Mouse (Mus musculus) embryonic facial prominence, embryonic 13.5 days (tissue): ENCODE measurements around the gene Lbhd1. TPM values are rescaled to one million over a fixed set of nuclear protein-coding genes. Genes with fewer than 3 reads are reported as not detected.
"Not testable (repeated sequence)": the region's sequence is repeated elsewhere in the genome, so short reads cannot be mapped to it uniquely, and the experiment has no call there.

Experiments
- ATAC-seq: fragments of 200-750 bp; cut with Nextera tagmentation; 2 replicates; pipeline ENCODE4 v1.8.0; 2017; ENCODE audit warnings: low read depth; ENCODE audit not compliant: insufficient number of reproducible peaks, insufficient read depth, low FRiP score, low TSS enrichment
- H3K27ac ChIP-seq: fragments of 300-500 bp; sonication (generic); 2 replicates; pipeline ENCODE4 v1.5.1; 2015; ENCODE audit warnings: moderate library complexity, mild to moderate bottlenecking, inconsistent platforms
- H3K27me3 ChIP-seq: fragments of 300-500 bp; sonication (generic); 2 replicates; pipeline ENCODE4 v1.6.1; 2015; ENCODE audit warnings: mild to moderate bottlenecking, inconsistent platforms
- H3K36me3 ChIP-seq: fragments of 300-500 bp; sonication (generic); 2 replicates; pipeline ENCODE4 v1.6.1; 2015; ENCODE audit warnings: mild to moderate bottlenecking, inconsistent platforms
- H3K4me1 ChIP-seq: fragments of 300-500 bp; sonication (generic); 2 replicates; pipeline ENCODE4 v1.6.1; 2015; ENCODE audit warnings: inconsistent platforms
- H3K4me2 ChIP-seq: fragments of 300-500 bp; sonication (generic); 2 replicates; pipeline ENCODE4 v1.6.1; 2015; ENCODE audit warnings: moderate library complexity, mild to moderate bottlenecking, inconsistent platforms
- H3K4me3 ChIP-seq: fragments of 300-500 bp; sonication (generic); 2 replicates; pipeline ENCODE4 v1.5.1; 2015; ENCODE audit warnings: mild to moderate bottlenecking, inconsistent platforms
- H3K9ac ChIP-seq: fragments of 300-500 bp; sonication (generic); 2 replicates; pipeline ENCODE4 v1.6.1; 2015; ENCODE audit warnings: mild to moderate bottlenecking, inconsistent platforms
- H3K9me3 ChIP-seq: fragments of 300-500 bp; sonication (generic); 2 replicates; pipeline ENCODE4 v1.6.1; 2016; ENCODE audit warnings: inconsistent platforms
- WGBS: fragments of 180-500 bp; shearing (Covaris S2); methylation state at CpG from one replicate; pipeline ENCODE4 v1.1.7; 2015; ENCODE audit warnings: mixed read lengths; 5-methylcytosine and 5-hydroxymethylcytosine counted together
- polyA plus RNA-seq: library from polyadenylated mRNA; unstranded; fragments of >200 nt; fragmentation: Nextera tagmentation; extraction: Ambion mirVana; gene quantifications from 2 replicates; pipeline ENCODE4 v1.2.1, GENCODE M21; 2015

The Lbhd1 gene
- polyA plus RNA-seq, 1 experiment from 2014 or later = 91.0 TPM

DNA sequence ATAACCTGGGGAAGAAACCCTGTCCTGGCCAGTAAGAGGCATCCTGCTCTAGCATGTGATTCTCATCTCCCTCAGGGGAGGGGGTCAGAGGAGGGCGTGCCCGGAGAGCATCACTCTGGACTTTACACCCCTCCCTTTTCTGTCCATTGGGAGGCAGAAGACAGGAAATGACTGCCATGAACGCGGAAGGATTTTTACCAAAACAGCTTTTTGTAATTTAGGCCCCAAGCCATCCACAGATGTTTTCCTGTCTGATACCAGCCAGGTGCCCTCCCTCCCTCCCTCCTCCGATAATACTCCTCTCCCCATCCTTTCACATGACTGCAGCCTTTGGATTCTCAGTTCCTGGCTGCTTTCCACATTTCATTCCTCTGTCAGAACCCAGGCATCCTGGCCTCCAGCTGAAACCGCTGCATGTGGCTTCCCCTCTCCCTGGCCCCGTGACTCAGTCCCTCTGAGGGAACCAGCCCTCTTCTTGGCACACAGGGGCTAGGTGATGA lies 33.1 kb upstream of the Lbhd1 start, which contains the start of gene Lrrn4cl:
Gene Lrrn4cl, plus strand, starts transcription at position 367 of the 500 bp plus-strand sequence.
- no peaks in the 10 kb centered on the region for H3K9me3 ChIP-seq
- H3K27ac ChIP-seq = peak within 1 kb of the TSS; percentile 72
- ATAC-seq = 0 out of 2 replicates have a peak, but pooled peaks have one; percentile 17
- H3K36me3 ChIP-seq = peaks cover 31% of the 10 kb centered on the region
- peak within 1 kb of the TSS; percentile 27 for H3K4me2 ChIP-seq
- H3K4me3 ChIP-seq = no peak within 1 kb of the TSS
- WGBS = 6% methylated on average over 7 of the region's 7 CpGs
- peaks cover 10% of the 10 kb centered on the region for H3K4me1 ChIP-seq
- peak within 1 kb of the TSS; percentile 49; the same call in 1 of the 2 replicates for H3K9ac ChIP-seq
- no peaks in the 10 kb centered on the region for H3K27me3 ChIP-seq

DNA sequence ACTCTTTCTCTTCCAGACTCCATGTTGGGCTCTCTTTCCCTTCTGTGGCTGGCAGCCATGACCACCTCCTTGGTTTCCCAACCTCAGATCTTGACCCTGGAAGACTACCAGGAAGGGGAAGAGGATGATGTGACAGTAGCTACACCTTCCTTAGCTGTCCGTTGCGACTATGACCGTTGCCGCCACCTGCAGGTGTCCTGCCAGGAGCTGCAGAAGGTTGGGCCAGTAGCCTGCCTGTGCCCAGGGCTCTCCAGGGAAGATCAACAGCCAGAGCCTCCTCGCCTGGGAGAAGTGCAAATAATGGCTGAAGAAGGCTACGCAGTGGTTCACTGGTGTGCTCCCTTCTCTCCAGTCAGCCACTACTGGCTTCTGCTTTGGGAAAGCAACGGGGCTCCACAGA lies 31.9 kb upstream of the Lbhd1 start:
- Histone ChIP-seq H3K4me3 (no peak overlapping the region), H3K9ac (no peak overlapping the region)

DNA sequence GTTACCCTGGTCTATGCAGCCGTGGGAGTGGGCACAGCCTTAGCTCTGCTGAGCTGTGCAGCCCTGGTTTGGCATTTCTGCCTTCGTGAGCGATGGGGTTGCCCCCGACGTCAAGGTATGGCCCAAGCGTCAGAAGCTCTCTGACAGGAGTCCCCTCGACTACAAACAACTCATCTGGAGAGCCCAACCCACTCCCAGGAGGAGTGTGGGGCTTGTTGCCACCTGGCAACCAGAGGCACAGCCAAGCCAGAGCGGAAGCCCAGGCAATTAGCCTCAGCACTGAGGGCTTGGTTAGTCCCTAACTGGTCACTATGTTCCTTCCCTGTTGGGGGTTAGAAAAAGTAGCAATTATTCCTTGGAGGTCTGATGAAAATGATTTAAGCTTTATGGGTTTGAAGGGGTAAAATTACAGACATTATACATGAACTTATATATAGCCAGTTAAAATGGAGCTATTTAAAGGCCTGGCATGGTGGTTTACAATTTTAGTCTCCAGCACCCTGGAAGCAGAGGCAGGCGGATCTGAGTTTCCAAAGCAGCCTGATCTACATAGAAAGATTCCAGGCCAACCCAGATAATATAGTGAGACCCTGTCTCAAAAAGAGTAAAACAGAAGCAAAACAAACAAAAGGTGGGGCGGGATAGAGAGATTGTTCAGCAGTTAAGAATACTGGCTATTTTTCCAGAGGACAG lies 31.1 kb upstream of the Lbhd1 start:
- H3K36me3 ChIP-seq = peaks cover 12% of the 10 kb centered on the region
- H3K9ac ChIP-seq = no peak overlapping the region
- 59% methylated on average over 10 of the region's 10 CpGs for WGBS
- no peak overlapping the region for H3K4me3 ChIP-seq
- H3K4me1 ChIP-seq = peaks cover 10% of the 10 kb centered on the region
- no peak overlapping the region for H3K4me2 ChIP-seq
- no peak overlapping the region for H3K27ac ChIP-seq
- no peaks in the 10 kb centered on the region for H3K9me3 ChIP-seq
- H3K27me3 ChIP-seq = no peaks in the 10 kb centered on the region
- ATAC-seq = no peak

More for the DNA sequence above, 31.9 kb upstream of the Lbhd1 start:
- H3K4me1 ChIP-seq = peaks cover 10% of the 10 kb centered on the region
- no peak for ATAC-seq
- H3K27ac ChIP-seq = no peak overlapping the region
- H3K9me3 ChIP-seq = no peaks in the 10 kb centered on the region
- H3K4me2 ChIP-seq = no peak overlapping the region
- WGBS = 54% methylated on average over 7 of the region's 7 CpGs
- peaks cover 19% of the 10 kb centered on the region for H3K36me3 ChIP-seq
- no peaks in the 10 kb centered on the region for H3K27me3 ChIP-seq

DNA sequence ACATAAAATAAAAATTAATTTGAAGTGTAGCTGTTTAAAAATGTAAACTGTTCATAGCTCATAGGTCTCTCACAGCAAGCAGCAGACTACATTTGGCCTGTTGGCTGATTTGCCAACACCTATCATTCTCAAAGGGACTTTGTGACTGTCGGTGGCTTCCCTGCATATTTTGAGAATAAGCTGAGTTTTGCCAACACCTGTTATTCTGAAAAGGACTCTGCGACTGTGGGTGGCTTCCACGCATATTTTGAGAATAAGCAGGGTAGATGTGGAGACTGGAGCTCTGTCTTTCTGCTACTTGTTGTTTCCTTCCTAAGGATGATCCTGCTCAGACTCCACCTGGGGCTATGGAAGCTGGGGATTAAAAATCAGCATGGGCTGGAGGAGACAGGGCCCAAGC lies 30.4 kb upstream of the Lbhd1 start:
- H3K36me3 ChIP-seq = peaks cover 6% of the 10 kb centered on the region; the same call in 1 of the 2 replicates
- H3K4me3 ChIP-seq = no peak overlapping the region
- WGBS = 86% methylated on average over 3 of the region's 3 CpGs
- peaks cover 10% of the 10 kb centered on the region for H3K4me1 ChIP-seq
- no peak overlapping the region for H3K9ac ChIP-seq
- no peak overlapping the region for H3K4me2 ChIP-seq
- ATAC-seq = no peak
- no peak overlapping the region for H3K27ac ChIP-seq
- H3K27me3 ChIP-seq = no peaks in the 10 kb centered on the region
- H3K9me3 ChIP-seq = no peaks in the 10 kb centered on the region

DNA sequence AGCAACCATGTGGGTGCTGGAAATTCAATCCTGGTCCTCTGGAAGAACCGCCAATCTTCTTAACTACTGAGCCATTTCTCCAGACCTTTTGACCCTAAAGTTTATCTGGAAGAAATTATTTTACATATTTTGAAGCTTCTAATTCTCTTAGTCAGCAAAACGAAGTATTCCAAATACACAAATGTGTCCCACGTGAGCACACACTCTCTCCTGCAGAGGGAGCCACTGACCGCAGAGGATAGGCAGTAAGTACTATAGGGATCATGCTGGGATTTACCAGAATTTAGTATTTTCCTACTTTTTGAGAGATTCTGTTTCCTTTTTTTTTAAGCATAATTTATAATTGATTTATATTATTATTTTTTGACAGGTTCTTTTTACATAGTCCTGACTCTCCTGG lies 25.8 kb upstream of the Lbhd1 start:
- Histone ChIP-seq H3K4me2 (no peak overlapping the region), H3K4me1 (no peaks in the 10 kb centered on the region), H3K27ac (no peak overlapping the region), H3K4me3 (no peak overlapping the region), H3K36me3 (no peaks in the 10 kb centered on the region), H3K27me3 (no peaks in the 10 kb centered on the region), H3K9ac (no peak overlapping the region), H3K9me3 (no peaks in the 10 kb centered on the region)
- WGBS = 44% methylated on average over 4 of the region's 4 CpGs
- ATAC-seq = no peak

DNA sequence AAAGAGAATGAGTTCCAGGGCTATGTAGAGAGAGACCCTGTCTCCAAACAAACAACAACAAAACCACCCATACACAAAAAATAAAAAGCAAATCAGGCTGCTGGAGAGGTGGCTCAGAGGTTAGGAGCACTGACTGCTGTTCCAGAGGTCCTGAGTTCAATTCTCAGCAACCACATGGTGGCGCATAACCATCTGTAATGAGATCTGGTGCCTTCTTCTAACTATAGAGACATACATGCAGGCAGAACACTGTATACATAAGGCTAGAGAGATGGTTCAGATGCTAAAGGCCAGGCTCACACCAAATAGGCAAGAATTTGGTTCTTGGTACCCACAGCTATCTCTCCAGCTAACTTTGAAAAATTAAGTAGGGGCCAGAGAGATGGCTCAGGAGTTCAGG lies 24.5 kb upstream of the Lbhd1 start:
- Histone ChIP-seq H3K4me2 (no peak overlapping the region), H3K27ac (no peak overlapping the region), H3K4me1 (no peaks in the 10 kb centered on the region), H3K27me3 (no peaks in the 10 kb centered on the region), H3K4me3 (no peak overlapping the region), H3K9ac (no peak overlapping the region), H3K9me3 (no peaks in the 10 kb centered on the region), H3K36me3 (no peaks in the 10 kb centered on the region)
- ATAC-seq = no peak
- WGBS = 30% methylated on average over 1 of the region's 1 CpGs

DNA sequence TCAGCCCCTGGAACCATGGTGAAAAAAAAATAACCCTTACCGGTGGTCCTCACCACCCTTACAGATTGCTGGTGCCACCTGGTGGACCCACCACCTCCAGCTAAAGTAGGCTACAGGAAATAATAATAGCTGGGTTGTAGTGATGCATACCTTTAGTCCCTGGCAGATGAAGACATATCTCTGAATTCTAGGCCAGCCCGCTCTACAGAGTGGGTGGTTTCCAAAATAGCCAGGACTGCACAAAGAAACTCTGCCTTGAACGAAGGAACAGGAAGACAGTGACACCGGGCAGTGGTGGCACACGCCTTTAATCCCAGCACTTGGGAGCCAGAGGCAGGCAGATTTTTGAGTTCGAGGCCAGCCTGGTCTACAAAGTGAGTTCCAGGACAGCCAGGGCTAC lies 19.3 kb upstream of the Lbhd1 start:
- no peak for ATAC-seq
- H3K4me3 ChIP-seq = no peak overlapping the region
- no peak overlapping the region for H3K27ac ChIP-seq
- H3K9ac ChIP-seq = no peak overlapping the region
- H3K9me3 ChIP-seq = no peaks in the 10 kb centered on the region
- no peaks in the 10 kb centered on the region for H3K27me3 ChIP-seq
- no peaks in the 10 kb centered on the region for H3K36me3 ChIP-seq
- no peak overlapping the region for H3K4me2 ChIP-seq
- 85% methylated on average over 6 of the region's 6 CpGs for WGBS
- no peaks in the 10 kb centered on the region for H3K4me1 ChIP-seq

DNA sequence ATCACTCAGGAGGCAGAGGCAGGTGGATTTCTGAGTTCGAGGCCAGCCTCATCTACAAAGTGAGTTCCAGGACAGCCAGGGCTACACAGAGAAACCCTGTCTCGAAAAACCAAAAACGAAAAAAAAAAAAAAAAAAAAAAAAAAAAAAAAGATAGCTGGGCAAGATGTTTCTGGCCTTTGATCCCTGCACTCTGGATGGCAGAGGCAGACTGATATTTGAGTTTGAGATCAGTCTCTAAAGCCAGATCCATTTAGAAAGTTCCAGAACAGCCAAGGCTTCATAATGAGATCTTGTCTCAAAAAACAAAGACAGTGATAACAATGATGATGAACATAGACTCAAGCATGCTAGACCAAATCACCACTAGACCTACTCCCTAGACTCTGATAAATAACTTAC lies 13.2 kb upstream of the Lbhd1 start:
- peaks cover 12% of the 10 kb centered on the region for H3K4me1 ChIP-seq
- not testable (repeated sequence) for H3K27me3 ChIP-seq, ATAC-seq, H3K9me3 ChIP-seq, H3K9ac ChIP-seq, H3K27ac ChIP-seq
- H3K36me3 ChIP-seq = peaks cover 24% of the 10 kb centered on the region
- peak overlapping the region; percentile 83; the same call in 1 of the 2 replicates for H3K4me3 ChIP-seq
- H3K4me2 ChIP-seq = peak overlapping the region; percentile 85
- 76% methylated on average over 3 of the region's 3 CpGs for WGBS

DNA sequence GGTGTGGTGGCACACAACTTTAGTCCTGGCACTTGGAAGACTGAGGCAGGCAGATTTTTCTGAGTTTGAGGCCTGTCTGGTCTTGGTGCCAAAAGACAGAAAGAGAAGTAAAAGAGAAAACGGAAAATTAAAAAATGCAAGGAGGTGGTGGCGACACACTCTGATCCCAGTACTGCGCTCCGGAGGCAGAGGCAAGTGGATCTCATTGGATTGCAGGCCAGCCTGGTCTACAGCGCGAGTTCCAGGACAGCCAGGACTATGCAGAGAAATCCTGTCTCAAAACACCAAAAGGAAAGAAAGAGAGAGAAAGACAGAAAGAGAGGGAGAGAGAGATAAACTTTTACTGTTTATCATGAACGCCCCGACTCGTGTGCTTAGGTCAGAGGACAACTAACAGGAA lies 12.7 kb upstream of the Lbhd1 start:
- no peak for ATAC-seq
- peak overlapping the region; percentile 73 for H3K27ac ChIP-seq
- WGBS = 55% methylated on average over 9 of the region's 9 CpGs

DNA sequence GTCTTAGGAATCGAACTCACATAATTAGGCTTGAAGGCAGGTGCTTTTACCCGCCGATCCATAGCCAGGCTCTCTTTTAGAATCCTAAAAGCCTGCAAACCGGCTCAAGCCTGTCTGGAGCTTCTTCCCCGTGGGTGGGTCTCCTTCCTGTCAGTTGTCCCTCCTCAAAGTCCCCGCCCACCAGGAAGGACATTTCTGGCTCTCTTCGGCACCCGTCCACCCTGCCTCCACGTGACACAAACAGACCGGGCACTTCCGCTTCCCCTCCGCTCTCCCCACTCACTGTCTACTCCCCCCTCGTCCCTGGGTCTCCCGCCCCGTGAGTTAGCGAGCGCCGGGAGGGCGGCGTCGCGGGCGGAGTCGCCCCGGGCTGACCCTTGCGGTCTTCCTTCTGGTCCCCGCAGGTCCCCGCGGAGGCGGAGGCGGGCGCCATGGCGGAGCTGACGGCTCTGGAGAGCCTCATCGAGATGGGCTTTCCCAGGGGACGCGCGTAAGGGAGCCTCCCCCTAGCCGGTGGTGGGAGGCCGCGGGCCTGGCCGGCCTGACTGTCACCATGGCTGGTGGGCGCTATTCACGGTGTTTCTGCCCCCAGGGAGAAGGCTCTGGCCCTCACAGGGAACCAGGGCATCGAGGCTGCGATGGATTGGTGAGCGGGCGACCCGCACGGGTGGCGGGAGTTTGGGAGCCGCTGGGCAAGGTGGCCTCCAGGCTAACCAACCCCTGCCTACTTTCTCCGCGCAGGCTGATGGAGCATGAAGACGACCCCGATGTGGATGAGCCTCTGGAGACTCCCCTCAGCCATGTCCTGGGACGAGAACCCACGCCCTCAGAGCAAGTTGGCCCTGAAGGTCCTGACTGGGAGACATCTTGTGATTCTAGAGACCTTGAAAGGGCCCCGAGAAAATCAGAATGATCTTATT lies 12.0 kb upstream of the Lbhd1 start, which contains the start of gene Ubxn1:
Gene Ubxn1, plus strand, starts transcription at position 230 of the 920 bp plus-strand sequence.
- H3K4me3 ChIP-seq = peak within 1 kb of the TSS; percentile 83
- H3K9ac ChIP-seq = peak within 1 kb of the TSS; percentile 92
- H3K9me3 ChIP-seq = no peaks in the 10 kb centered on the region
- no peaks in the 10 kb centered on the region for H3K27me3 ChIP-seq
- peak within 1 kb of the TSS; percentile 73 for H3K27ac ChIP-seq
- H3K4me2 ChIP-seq = peak within 1 kb of the TSS; percentile 85
- peaks cover 12% of the 10 kb centered on the region for H3K4me1 ChIP-seq
- WGBS = 2% methylated on average over 59 of the region's 59 CpGs
- ATAC-seq = peak; percentile 95
- peaks cover 35% of the 10 kb centered on the region for H3K36me3 ChIP-seq

More for the DNA sequence above, 12.7 kb upstream of the Lbhd1 start:
- Histone ChIP-seq H3K4me3 (peak overlapping the region; percentile 83), H3K9me3 (no peaks in the 10 kb centered on the region), H3K27me3 (no peaks in the 10 kb centered on the region), H3K36me3 (peaks cover 28% of the 10 kb centered on the region), H3K9ac (peak overlapping the region; percentile 92), H3K4me1 (peaks cover 12% of the 10 kb centered on the region), H3K4me2 (peak overlapping the region; percentile 85)

DNA sequence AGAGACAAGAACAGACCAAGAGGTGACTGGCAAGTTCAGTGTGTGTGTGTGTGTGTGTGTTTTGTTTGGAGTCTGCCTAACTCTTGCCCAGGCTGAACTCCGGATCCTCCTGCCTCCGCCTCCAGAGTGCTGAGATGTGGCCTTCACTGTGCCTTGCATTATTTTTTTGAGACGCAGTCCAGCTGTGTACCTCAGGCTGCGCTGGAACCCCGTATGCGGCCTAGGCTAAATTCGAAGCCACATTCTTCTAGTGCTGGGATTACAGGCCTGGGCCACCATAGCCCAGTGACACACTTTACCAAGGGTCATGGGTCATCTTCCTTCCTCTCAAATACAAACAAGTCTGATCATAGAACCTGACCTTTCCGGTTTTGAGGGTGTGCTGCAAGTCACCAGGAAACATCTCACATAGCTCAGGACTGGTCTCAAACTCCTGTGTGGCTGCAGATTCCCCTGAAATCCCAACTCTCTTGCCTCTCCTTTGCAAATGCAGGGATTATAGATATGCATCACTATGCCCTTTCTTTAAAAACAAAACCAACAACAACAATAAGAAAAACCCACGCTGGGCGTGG lies 11.2 kb upstream of the Lbhd1 start:
- H3K9me3 ChIP-seq = no peaks in the 10 kb centered on the region
- H3K27ac ChIP-seq = peak overlapping the region; percentile 73; the same call in 1 of the 2 replicates

More for the DNA sequence above, 11.2 kb upstream of the Lbhd1 start:
- peak overlapping the region; percentile 85 for H3K4me2 ChIP-seq
- peak overlapping the region; percentile 92 for H3K9ac ChIP-seq
- no peak for ATAC-seq
- 72% methylated on average over 10 of the region's 10 CpGs for WGBS
- no peaks in the 10 kb centered on the region for H3K27me3 ChIP-seq
- H3K4me3 ChIP-seq = peak overlapping the region; percentile 83
- H3K4me1 ChIP-seq = peaks cover 12% of the 10 kb centered on the region
- peaks cover 41% of the 10 kb centered on the region for H3K36me3 ChIP-seq
